Mouse (Mus musculus) cerebellum, postnatal 14 days (tissue): ENCODE data around the gene Gabrb2.

ENCODE experiments used
- DNase-seq, 2 experiments: peaks; one replicate each; pipeline ENCODE4 v3.0.0; 2021; ENCODE audit warnings: mixed read lengths in 2 of 2

The Gabrb2 gene

DNA sequence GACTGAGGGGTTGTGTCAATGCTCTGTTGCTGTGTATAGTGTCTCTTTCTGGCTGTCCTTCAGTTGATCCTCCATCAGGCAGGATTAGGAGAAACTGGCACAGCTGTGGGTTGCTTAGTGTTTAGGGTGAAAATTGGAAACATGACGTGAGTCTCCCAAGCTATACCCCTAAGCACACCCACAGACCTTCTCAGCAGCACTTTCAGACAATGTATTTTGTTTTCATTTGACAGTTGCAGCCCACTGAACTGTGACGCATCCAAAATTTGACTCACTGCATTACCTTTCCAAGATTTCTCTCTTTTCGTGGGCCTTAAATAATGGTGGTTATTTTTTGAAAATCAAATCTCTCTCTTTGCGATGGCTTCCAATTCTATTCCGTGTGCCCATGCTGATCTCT lies 115.7 kb downstream of the Gabrb2 start:
- no peak for DNase-seq

DNA sequence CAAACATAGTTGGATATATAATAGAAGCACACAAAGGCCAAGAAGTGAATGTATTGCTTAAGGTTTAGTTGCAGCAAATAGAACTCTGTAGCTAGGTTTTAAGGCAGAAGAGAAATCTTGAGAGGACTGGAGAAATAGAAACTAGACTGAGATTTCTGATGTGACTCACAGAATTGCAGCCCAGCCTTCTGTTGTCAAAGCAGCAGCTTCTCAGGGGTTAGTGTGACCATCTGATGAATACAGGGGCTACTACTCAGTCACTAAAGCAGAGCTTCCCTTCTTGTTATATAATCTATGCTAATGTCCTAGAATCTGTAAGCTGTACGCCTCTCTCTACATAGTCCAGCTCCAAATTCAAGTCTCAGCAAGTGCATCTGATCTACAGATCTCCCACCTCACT lies 116.3 kb downstream of the Gabrb2 start:
- no peak for DNase-seq

DNA sequence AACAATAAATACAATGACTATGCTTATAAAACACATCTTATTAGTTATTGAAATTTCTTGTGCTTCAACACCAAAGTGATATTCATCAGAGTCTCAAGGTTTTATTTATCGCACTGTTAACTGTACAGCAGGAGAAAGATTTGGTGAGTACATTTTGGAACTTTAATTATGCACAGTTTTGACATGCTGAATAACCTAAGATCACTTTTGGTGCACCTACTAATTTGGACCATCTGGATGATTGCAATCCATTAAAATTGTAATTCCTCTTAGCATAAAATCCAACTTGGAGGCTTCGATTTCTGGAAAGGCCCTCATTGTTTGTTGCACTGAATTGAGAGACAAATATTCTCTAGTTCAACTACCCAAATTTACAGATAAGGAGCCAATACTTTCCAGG lies 123.3 kb downstream of the Gabrb2 start:
- DNase-seq = no peak

DNA sequence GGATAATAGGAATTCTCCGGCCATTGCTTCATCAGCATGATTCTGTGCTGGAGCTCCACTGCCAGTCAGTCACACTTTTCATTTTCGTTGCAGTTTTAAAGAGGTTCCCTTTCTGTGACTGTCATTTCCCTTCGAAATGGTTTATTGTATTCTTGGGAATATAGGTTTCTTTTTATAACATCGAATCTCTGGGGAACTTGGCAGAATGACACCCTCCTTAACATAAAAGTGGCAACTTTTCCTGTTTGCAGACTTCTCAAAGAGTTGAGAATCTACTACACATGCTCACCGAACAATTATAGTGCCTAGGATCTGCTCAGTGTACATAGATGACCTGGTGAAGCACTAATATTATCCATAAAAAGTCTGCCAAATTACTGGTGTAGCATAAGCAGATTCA lies 146.5 kb downstream of the Gabrb2 start:
- DNase-seq = no peak

DNA sequence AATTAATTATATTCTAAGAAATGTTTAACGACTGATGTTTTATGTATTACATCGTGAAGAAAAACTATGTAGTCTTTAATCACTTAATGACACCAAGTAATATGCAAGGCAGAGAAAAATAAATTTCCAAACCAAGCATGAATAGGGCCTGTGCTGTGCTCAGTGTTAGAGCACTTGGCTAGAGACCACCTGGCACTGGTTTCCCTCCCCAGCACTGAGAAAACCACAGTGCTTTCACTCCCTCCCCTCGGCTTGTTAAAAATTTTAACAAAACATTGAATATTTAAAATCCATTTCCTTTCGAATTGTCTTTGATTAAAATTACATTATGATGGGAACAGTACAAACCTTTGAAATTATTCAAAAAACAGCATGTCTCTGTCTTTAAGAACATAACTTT lies 151.9 kb downstream of the Gabrb2 start:
- peak; percentile 33 to 54 for DNase-seq

DNA sequence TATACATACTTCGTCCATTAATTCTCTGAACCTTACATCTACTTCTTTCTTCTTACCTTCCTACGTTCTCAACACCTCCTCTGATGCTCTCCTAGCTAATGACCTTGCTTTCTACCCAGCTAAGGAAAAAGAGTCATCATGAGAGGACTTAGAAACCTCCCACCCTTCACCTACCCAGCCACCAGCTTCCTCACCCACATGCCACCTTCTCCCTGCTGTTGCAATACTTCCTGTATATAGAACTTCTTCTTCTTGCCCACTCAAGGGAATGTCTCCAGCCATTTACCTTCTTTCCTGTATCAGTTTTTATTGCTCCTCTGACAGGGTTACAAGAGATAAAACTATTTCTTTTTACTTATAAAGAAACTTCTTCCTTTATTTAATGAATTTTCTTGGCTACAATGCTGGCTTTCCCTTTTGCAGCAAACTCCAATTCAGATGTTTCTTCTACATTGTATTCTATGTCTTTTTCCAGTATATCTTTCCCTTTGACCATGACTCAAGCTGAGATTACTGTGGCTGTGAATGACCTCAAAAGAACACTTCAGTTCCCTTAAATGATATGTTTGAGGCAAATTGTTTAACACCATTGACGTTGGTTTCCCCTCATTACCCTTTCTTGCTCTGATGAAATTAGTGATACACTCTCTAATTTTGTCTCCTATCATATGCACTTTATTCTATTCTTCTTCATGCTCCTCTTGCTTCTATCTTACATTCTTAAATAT lies 155.8 kb downstream of the Gabrb2 start:
- DNase-seq = no peak

DNA sequence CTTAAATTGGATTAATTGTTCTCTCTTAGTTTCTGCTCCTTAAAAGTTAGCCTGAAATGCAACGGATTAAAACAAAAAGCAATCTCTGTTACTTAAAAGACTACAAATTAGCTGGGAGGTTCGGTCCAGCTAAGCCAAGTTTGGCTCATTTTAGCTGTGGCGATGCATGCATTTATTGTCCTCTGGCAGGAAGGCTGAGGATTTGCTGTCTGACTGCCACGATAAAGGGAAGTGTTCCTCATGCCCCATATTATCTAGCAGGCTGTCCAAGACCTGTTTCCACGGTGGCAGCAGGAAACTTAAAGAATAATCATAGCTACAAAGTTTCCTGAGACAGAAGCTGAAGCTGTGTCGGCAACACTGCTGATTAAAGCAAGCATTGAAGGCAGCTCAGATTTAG lies 160.2 kb downstream of the Gabrb2 start:
- DNase-seq = peak; percentile 8 to 30

- DNase-seq = no peak
Measured at GRCm38 (mm10) chr11:42581123-42581522, 161.6 kb downstream of the Gabrb2 start.

GRCm38 (mm10) chr11:42581753-42582152 lies 162.2 kb downstream of the Gabrb2 start:
- DNase-seq = no peak

DNA sequence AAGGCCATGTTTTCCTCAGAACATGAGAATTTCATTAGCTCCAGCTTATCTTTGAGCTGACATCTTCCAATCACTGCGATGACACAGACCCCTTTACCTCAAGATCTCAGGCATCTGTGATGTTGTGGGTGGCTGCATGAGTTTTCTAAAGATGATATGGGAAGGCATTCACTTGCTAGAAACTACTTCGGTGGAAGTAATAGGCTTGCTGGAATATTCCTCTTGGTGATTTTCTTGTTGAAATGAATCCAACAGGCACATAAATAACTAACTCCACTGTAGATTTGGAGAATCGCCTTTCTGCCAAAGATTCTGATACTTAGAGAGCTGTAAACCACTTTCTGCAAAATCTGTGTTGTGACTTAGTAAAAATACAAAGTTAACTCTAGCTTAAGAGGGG lies 172.9 kb downstream of the Gabrb2 start:
- DNase-seq = no peak

GRCm38 (mm10) chr11:42606225-42606624 lies 186.7 kb downstream of the Gabrb2 start:
- DNase-seq = peak; percentile 75 to 84

- no peak for DNase-seq
Measured at GRCm38 (mm10) chr11:42609128-42609763, 189.7 kb downstream of the Gabrb2 start.

GRCm38 (mm10) chr11:42618195-42618594 lies 198.6 kb downstream of the Gabrb2 start:
- peak; percentile 30 to 59 for DNase-seq

DNA sequence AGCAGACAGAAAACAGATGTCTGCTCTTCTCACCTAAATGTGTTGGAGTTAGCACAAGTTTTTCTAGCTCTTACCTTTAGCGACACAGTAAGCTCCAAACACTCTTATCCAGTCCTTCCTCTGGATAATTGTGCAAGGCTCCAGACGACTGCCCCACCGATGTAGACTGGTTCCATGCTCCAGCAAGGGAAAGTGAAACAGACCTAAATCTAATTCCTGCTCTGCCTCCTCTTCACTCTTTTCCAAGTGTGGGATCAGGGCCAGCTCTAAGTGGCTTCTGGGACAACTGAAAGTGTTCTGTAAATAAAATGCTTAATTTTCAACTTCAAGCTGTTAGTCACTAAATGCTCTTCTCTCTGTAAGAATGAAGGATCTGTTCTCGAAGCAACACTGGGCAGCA lies 201.6 kb downstream of the Gabrb2 start:
- DNase-seq = no peak

DNA sequence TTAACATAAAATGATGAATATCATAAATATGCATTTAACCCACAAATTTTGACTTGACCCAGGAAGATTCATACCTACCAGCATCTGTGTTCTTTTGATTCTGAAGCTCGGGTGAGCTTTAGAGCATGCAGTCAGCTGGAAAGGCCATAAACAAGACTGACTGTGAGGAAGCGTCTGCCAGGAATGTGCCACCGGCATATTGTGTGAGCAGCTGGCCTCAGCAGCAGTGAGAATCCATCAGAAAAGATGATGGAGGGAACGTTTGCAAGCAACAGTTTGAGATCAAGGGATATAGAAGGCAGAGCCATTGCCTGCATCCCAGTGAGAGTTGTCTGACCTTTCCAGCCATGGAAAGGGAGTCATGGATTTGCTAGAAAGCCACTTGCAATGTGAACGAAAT lies 230.6 kb downstream of the Gabrb2 start:
- DNase-seq = peak; percentile 84 to 86

DNA sequence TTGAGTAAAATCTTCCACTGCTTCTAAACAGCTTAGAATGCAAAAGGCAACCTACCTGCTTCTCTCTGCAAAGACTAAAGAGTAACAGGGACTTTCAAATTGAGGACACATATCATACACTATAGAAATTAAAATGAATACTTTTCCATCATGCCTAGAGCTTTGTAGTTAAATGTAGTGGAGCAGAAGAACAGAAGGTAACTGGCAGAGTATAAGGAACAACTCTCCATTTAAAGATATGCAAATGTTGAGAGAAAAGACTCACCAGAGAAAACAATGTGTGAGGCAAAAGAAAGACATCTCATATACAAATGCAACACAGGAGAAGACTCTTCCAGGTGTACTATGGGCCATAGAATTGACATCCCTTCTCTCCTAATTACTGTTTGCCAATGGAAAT lies 232.0 kb downstream of the Gabrb2 start:
- DNase-seq = no peak

- DNase-seq = no peak
Measured at GRCm38 (mm10) chr11:42654189-42654588, 234.6 kb downstream of the Gabrb2 start.

DNA sequence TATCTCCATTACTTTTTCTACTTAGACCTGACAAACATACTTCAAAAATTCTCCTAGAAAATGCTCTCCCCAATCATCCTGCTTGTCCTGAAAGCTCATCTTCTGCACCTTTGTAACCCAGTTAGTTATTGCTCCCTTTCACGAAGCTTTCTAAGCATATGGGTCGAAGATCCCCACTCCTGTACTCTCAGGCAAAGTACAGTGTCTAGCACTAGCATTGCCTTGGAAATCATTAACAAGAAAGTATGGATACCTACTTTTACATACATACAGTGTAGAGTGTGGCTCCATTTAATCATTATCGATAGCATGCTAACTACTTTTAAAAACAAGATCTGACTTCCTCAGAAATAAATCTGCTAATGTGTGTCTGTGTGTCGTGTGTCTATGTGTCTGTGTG lies 249.1 kb downstream of the Gabrb2 start:
- DNase-seq = no peak
